Mouse (Mus musculus) embryonic facial prominence, embryonic 13.5 days (tissue): ENCODE data around the gene Adra2a. TPM values are rescaled to one million over a fixed set of nuclear protein-coding genes. Genes with fewer than 3 reads are reported as not detected.

Experiments
- ATAC-seq: fragments of 200-750 bp; cut with Nextera tagmentation; 2 replicates; pipeline ENCODE4 v1.8.0; 2017; ENCODE audit warnings: low read depth; ENCODE audit not compliant: insufficient number of reproducible peaks, insufficient read depth, low FRiP score, low TSS enrichment
- H3K27ac ChIP-seq: fragments of 300-500 bp; sonication (generic); 2 replicates; pipeline ENCODE4 v1.5.1; 2015; ENCODE audit warnings: moderate library complexity, mild to moderate bottlenecking, inconsistent platforms
- H3K27me3 ChIP-seq: fragments of 300-500 bp; sonication (generic); 2 replicates; pipeline ENCODE4 v1.6.1; 2015; ENCODE audit warnings: mild to moderate bottlenecking, inconsistent platforms
- H3K36me3 ChIP-seq: fragments of 300-500 bp; sonication (generic); 2 replicates; pipeline ENCODE4 v1.6.1; 2015; ENCODE audit warnings: mild to moderate bottlenecking, inconsistent platforms
- H3K4me1 ChIP-seq: fragments of 300-500 bp; sonication (generic); 2 replicates; pipeline ENCODE4 v1.6.1; 2015; ENCODE audit warnings: inconsistent platforms
- H3K4me2 ChIP-seq: fragments of 300-500 bp; sonication (generic); 2 replicates; pipeline ENCODE4 v1.6.1; 2015; ENCODE audit warnings: moderate library complexity, mild to moderate bottlenecking, inconsistent platforms
- H3K4me3 ChIP-seq: fragments of 300-500 bp; sonication (generic); 2 replicates; pipeline ENCODE4 v1.5.1; 2015; ENCODE audit warnings: mild to moderate bottlenecking, inconsistent platforms
- H3K9ac ChIP-seq: fragments of 300-500 bp; sonication (generic); 2 replicates; pipeline ENCODE4 v1.6.1; 2015; ENCODE audit warnings: mild to moderate bottlenecking, inconsistent platforms
- H3K9me3 ChIP-seq: fragments of 300-500 bp; sonication (generic); 2 replicates; pipeline ENCODE4 v1.6.1; 2016; ENCODE audit warnings: inconsistent platforms
- WGBS: fragments of 180-500 bp; shearing (Covaris S2); methylation state at CpG from one replicate; pipeline ENCODE4 v1.1.7; 2015; ENCODE audit warnings: mixed read lengths; 5-methylcytosine and 5-hydroxymethylcytosine counted together
- polyA plus RNA-seq: library from polyadenylated mRNA; unstranded; fragments of >200 nt; fragmentation: Nextera tagmentation; extraction: Ambion mirVana; gene quantifications from 2 replicates; pipeline ENCODE4 v1.2.1, GENCODE M21; 2015

Adra2a gene
- polyA plus RNA-seq, 1 experiment from 2014 or later, result 1.5 TPM

GRCm38 (mm10) chr19:54081303-54081702 is 37.4 kb downstream of the Adra2a start:
- Histone ChIP-seq H3K4me3 (no peak overlapping the region), H3K27me3 (no peaks in the 10 kb centered on the region), H3K4me1 (0 out of 2 replicates have a peak, but pooled peaks cover 3% of the 10 kb centered on the region), H3K27ac (no peak overlapping the region), H3K36me3 (no peaks in the 10 kb centered on the region), H3K4me2 (no peak overlapping the region), H3K9ac (no peak overlapping the region), H3K9me3 (no peaks in the 10 kb centered on the region)
- 86% methylated on average over 9 of the region's 9 CpGs for WGBS
- no peak for ATAC-seq

GRCm38 (mm10) chr19:54081716-54082165 is 37.8 kb downstream of the Adra2a start:
- Histone ChIP-seq H3K4me1 (0 out of 2 replicates have a peak, but pooled peaks cover 3% of the 10 kb centered on the region), H3K4me2 (no peak overlapping the region), H3K27ac (no peak overlapping the region), H3K9me3 (no peaks in the 10 kb centered on the region), H3K4me3 (no peak overlapping the region), H3K9ac (no peak overlapping the region), H3K27me3 (no peaks in the 10 kb centered on the region), H3K36me3 (no peaks in the 10 kb centered on the region)
- 92% methylated on average over 9 of the region's 9 CpGs for WGBS
- ATAC-seq, result no peak

GRCm38 (mm10) chr19:54087319-54087718 is 43.4 kb downstream of the Adra2a start:
- Histone ChIP-seq H3K27ac (no peak overlapping the region), H3K9me3 (no peaks in the 10 kb centered on the region), H3K4me1 (0 out of 2 replicates have a peak, but pooled peaks cover 4% of the 10 kb centered on the region), H3K36me3 (no peaks in the 10 kb centered on the region), H3K9ac (no peak overlapping the region), H3K4me3 (no peak overlapping the region), H3K27me3 (no peaks in the 10 kb centered on the region), H3K4me2 (no peak overlapping the region)
- WGBS, result 75% methylated on average over 10 of the region's 10 CpGs
- ATAC-seq, result no peak

- Histone ChIP-seq H3K36me3 (no peaks in the 10 kb centered on the region), H3K27me3 (0 out of 2 replicates have a peak, but pooled peaks cover 8% of the 10 kb centered on the region), H3K27ac (no peak overlapping the region), H3K9ac (no peak overlapping the region), H3K4me1 (peaks cover 22% of the 10 kb centered on the region; the same call in 1 of the 2 replicates), H3K9me3 (no peaks in the 10 kb centered on the region), H3K4me3 (no peak overlapping the region), H3K4me2 (no peak overlapping the region)
- WGBS, result 87% methylated on average over 3 of the region's 3 CpGs
- ATAC-seq, result no peak
These were observed 49.6 kb downstream of the Adra2a start for GRCm38 (mm10) chr19:54093599-54093998.

- peaks cover 22% of the 10 kb centered on the region; the same call in 1 of the 2 replicates for H3K4me1 ChIP-seq
- 0 out of 2 replicates have a peak, but pooled peaks cover 8% of the 10 kb centered on the region for H3K27me3 ChIP-seq
- no peak overlapping the region for H3K4me2 ChIP-seq
- H3K4me3 ChIP-seq, result no peak overlapping the region
- no peak for ATAC-seq
- H3K27ac ChIP-seq, result no peak overlapping the region
- no peak overlapping the region for H3K9ac ChIP-seq
- 52% methylated on average over 5 of the region's 5 CpGs for WGBS
- no peaks in the 10 kb centered on the region for H3K9me3 ChIP-seq
- no peaks in the 10 kb centered on the region for H3K36me3 ChIP-seq
These were observed 51.8 kb downstream of the Adra2a start for GRCm38 (mm10) chr19:54095716-54096115.

- ATAC-seq, result no peak
- H3K9me3 ChIP-seq, result no peaks in the 10 kb centered on the region
- H3K27me3 ChIP-seq, result 0 out of 2 replicates have a peak, but pooled peaks cover 8% of the 10 kb centered on the region
- 85% methylated on average over 3 of the region's 3 CpGs for WGBS
- H3K4me3 ChIP-seq, result no peak overlapping the region
- H3K36me3 ChIP-seq, result no peaks in the 10 kb centered on the region
- H3K27ac ChIP-seq, result no peak overlapping the region
- no peak overlapping the region for H3K4me2 ChIP-seq
- H3K9ac ChIP-seq, result no peak overlapping the region
- peaks cover 22% of the 10 kb centered on the region; the same call in 1 of the 2 replicates for H3K4me1 ChIP-seq
These were observed 54.4 kb downstream of the Adra2a start for GRCm38 (mm10) chr19:54098367-54098766.

Other genes starting within 250 kb of the Adra2a start
- 130 and 135 TPM in 2 replicates for gene Pdcd4, start 151.9 kb upstream of the Adra2a start, polyA plus RNA-seq
- gene Shoc2, start 99.8 kb upstream of the Adra2a start, polyA plus RNA-seq, result 50.5 and 54.7 TPM in 2 replicates
- 82.9 and 97.9 TPM in 2 replicates for gene Bbip1, start 99.5 kb upstream of the Adra2a start, polyA plus RNA-seq